9 mouse cellular contexts compared by ENCODE assay signal in genomic region chr12:54654141-54654540, GRCm38 (mm10). TPM values are rescaled to one million over a fixed set of nuclear protein-coding genes. Genes with fewer than 3 reads are reported as not detected.
DNase-seq lines count a peak whose midpoint lies in the region; ATAC-seq and TF ChIP-seq lines count a peak whose summit lies in the region.
"Had no signal": no experiment of that assay in that cellular context is flagged by ENCODE, and none has a peak within 500 bp of the region (broad histone marks: within the 10 kb centered on the region; RNA-seq: fewer than 3 reads in every experiment).

No protein-coding gene starts in this region.

- no peak overlapping the region for H3K9ac ChIP-seq in forebrain, embryonic 12.5 days

- H3K4me1 ChIP-seq in forebrain, embryonic 12.5 days = peaks cover 27% of the 10 kb centered on the region

- peaks cover 38% of the 10 kb centered on the region for H3K79me2 ChIP-seq in myocyte (ENCODE audit: control insufficient read depth, insufficient read depth)

- TF ChIP-seq POLR2A in myocyte (IDR thresholded peaks at IDR 0.05; ENCODE audit: insufficient read length, low read depth) = no peak

- no peak overlapping the region for H3ac ChIP-seq in myocyte (ENCODE audit: control insufficient read depth, insufficient read length)

- H3K9me3 ChIP-seq in forebrain, embryonic 12.5 days = no peaks in the 10 kb centered on the region

- DNase-seq in kidney, adult 9 months = peak; percentile 42
- DNase-seq in kidney, adult 11 months = no peak
- peak; percentile 37 for DNase-seq in kidney, postnatal 14 days
- DNase-seq in left cerebral cortex, postnatal 36 days (ENCODE audit: low spot score in 2 of 2) = no peak
- no peak for DNase-seq in left cerebral cortex, postnatal 4 days
- DNase-seq in adrenal gland, adult 2 months = no peak
- DNase-seq: right cerebral cortex, adult 18-20 months had no signal

- intact Hi-C loops in left cerebral cortex, postnatal 36 days (cut with DNase I) = no loop called here
- intact Hi-C loops in left cerebral cortex, postnatal 4 days (cut with DNase I) = no loop called here

- no peak for ATAC-seq in forebrain, embryonic 12.5 days (ENCODE audit: low FRiP score)

- WGBS in forebrain, embryonic 12.5 days = 92% methylated on average over 4 of the region's 4 CpGs

- no peaks in the 10 kb centered on the region for H3K27me3 ChIP-seq in forebrain, embryonic 12.5 days
- no peaks in the 10 kb centered on the region for H3K27me3 ChIP-seq in myocyte (ENCODE audit: control insufficient read depth, insufficient read depth, insufficient read length)

- H3K4me2 ChIP-seq in forebrain, embryonic 12.5 days = peak overlapping the region; percentile 71
- H3K4me2 ChIP-seq in myocyte (ENCODE audit: low read depth) = peak overlapping the region; percentile 60

- 0 out of 2 replicates have a peak, but pooled peaks cover 5% of the 10 kb centered on the region for H3K36me3 ChIP-seq in forebrain, embryonic 12.5 days (replicated peaks)
- H3K36me3 ChIP-seq in myocyte (ENCODE audit: control insufficient read depth, insufficient read depth) = no peaks in the 10 kb centered on the region

- H3K4me3 ChIP-seq in forebrain, embryonic 12.5 days (replicated peaks) = no peak overlapping the region
- H3K4me3 ChIP-seq in myocyte = no peak overlapping the region

- no peak overlapping the region for H3K27ac ChIP-seq in forebrain, embryonic 12.5 days

TF ChIP-seq in myocyte, 11 proteins besides CTCF, POLR2A, EP300 and RAD21:
- TF ChIP-seq MAX (IDR thresholded peaks at IDR 0.05; ENCODE audit: low read depth) (no peak), TCF3 (IDR thresholded peaks at IDR 0.05; ENCODE audit: insufficient read length, low read depth) (no peak), POLR2AphosphoS2 (IDR thresholded peaks at IDR 0.05; ENCODE audit: insufficient read length, low read depth) (no peak), CEBPB (IDR thresholded peaks at IDR 0.05; ENCODE audit: insufficient read depth, poor library complexity, severe bottlenecking) (no peak), MYOG (IDR thresholded peaks at IDR 0.05; ENCODE audit: control insufficient read depth in 1 of 3, insufficient read depth in 1 of 3, insufficient read length in 2 of 3, low read depth in 2 of 3) (no peak), USF1 (IDR thresholded peaks at IDR 0.05; ENCODE audit: low read depth) (no peak), REST (IDR thresholded peaks at IDR 0.05; ENCODE audit: insufficient read depth, insufficient read length) (no peak), E2F4 (IDR thresholded peaks at IDR 0.05; ENCODE audit: insufficient read depth) (no peak), MYOD1 (IDR thresholded peaks at IDR 0.05; ENCODE audit: control insufficient read depth in 1 of 3, insufficient read length in 2 of 3, low read depth in 2 of 3) (no peak), SRF (IDR thresholded peaks at IDR 0.05; ENCODE audit: control insufficient read depth, insufficient read length, low read depth) (no peak), TCF12 (IDR thresholded peaks at IDR 0.05; ENCODE audit: insufficient read depth, poor library complexity, severe bottlenecking) (no peak)

RNA-seq across cellular contexts. Expression of gene Sptssa, which starts 2.2 kb away (rescaled TPM):
- polyA plus RNA-seq in forebrain, embryonic 12.5 days (2016; fragmentation: Nextera tagmentation; extraction: Ambion mirVana) = 164 and 171 TPM in 2 replicates
- polyA plus RNA-seq in myocyte (2012; fragmentation: generic; extraction: Trizol) = 27.1 TPM
- total RNA-seq in left cerebral cortex, postnatal 36 days (2021) = 10 to 100 TPM; 20.2 to 22.8 TPM
- 10 to 100 TPM; 63.3 to 68.5 TPM for total RNA-seq in left cerebral cortex, postnatal 4 days (2021)
- 10 to 100 TPM; 54.6 to 90.1 TPM for total RNA-seq in adrenal gland, adult 2 months (2021)
- 119 and 138 TPM in 2 replicates for polyA plus RNA-seq in adrenal gland, adult 2 months (2012; rRNA removed)

RNA-seq across cellular contexts. Expression of gene Eapp, which starts 41.6 kb away (rescaled TPM):
- 77.3 and 83.5 TPM in 2 replicates for polyA plus RNA-seq in forebrain, embryonic 12.5 days (2016; fragmentation: Nextera tagmentation; extraction: Ambion mirVana)
- 32.8 TPM for polyA plus RNA-seq in myocyte (2012; fragmentation: generic; extraction: Trizol)
- total RNA-seq in left cerebral cortex, postnatal 36 days (2021) = 10 to 100 TPM; 37.9 to 41.0 TPM
- total RNA-seq in left cerebral cortex, postnatal 4 days (2021) = 10 to 100 TPM; 47.3 to 55.0 TPM
- 10 to 100 TPM; 38.5 to 43.3 TPM for total RNA-seq in adrenal gland, adult 2 months (2021)
- 12.4 and 18.7 TPM in 2 replicates for polyA plus RNA-seq in adrenal gland, adult 2 months (2012; rRNA removed)

Comparison
In these comparisons a context has a peak if more than half of its experiments do, and no peak if none do; other contexts are left out.
1. DNase-seq: peak in kidney, adult 9 months (single experiment) and kidney, postnatal 14 days (single experiment); none in kidney, adult 11 months (single experiment), left cerebral cortex, postnatal 36 days (0 of 2), left cerebral cortex, postnatal 4 days (single experiment) and adrenal gland, adult 2 months (single experiment).